Mouse (Mus musculus) hindbrain, embryonic 10.5 days (tissue): ENCODE data around the gene Ccz1. TPM values are rescaled to one million over a fixed set of nuclear protein-coding genes. Genes with fewer than 3 reads are reported as not detected.
A peak's percentile ranks its signal among the peaks of the same experiment; 100 is the strongest.
"Not testable (repeated sequence)": the region's sequence is repeated elsewhere in the genome, so short reads cannot be mapped to it uniquely, and the experiment has no call there.

ENCODE experiments used
- DNase-seq: peaks from one replicate; pipeline ENCODE4 v3.0.0-alpha.2; 2017; ENCODE audit warnings: low spot score
- H3K27ac ChIP-seq: fragments of 300-500 bp; sonication (generic); 2 replicates; pipeline ENCODE4 v1.5.1; 2016; ENCODE audit warnings: mild to moderate bottlenecking, moderate library complexity
- H3K27me3 ChIP-seq: fragments of 300-500 bp; sonication (generic); 2 replicates; pipeline ENCODE4 v1.6.1; 2016; ENCODE audit warnings: mild to moderate bottlenecking; ENCODE audit not compliant: poor library complexity, insufficient read depth, severe bottlenecking
- H3K36me3 ChIP-seq: fragments of 300-500 bp; sonication (generic); 2 replicates; pipeline ENCODE4 v1.6.1; 2016; ENCODE audit warnings: mild to moderate bottlenecking, moderate library complexity
- H3K4me1 ChIP-seq: fragments of 300-500 bp; sonication (generic); replicated peaks from 2 replicates; pipeline ENCODE4 v1.6.1; 2016; ENCODE audit warnings: mild to moderate bottlenecking
- H3K4me3 ChIP-seq: fragments of 300-500 bp; sonication (generic); 2 replicates; pipeline ENCODE4 v1.5.1; 2016; ENCODE audit warnings: mild to moderate bottlenecking, moderate library complexity
- H3K9me3 ChIP-seq: fragments of 300-500 bp; sonication (generic); 2 replicates; pipeline ENCODE4 v1.6.1; 2016; ENCODE audit warnings: mild to moderate bottlenecking, moderate library complexity
- WGBS: fragments of 180-500 bp; shearing (Covaris S2); methylation state at CpG from one replicate; pipeline ENCODE4 v1.1.7; 2016; 5-methylcytosine and 5-hydroxymethylcytosine counted together
- polyA plus RNA-seq: library from polyadenylated mRNA; unstranded; fragments of >200 nt; fragmentation: Nextera tagmentation; extraction: Ambion mirVana; gene quantifications from 2 replicates; pipeline ENCODE4 v1.2.1, GENCODE M21; 2016

The Ccz1 gene
- polyA plus RNA-seq, 1 experiment from 2014 or later = 95.5 TPM

GRCm38 (mm10) chr5:144032491-144032890 is 17.8 kb upstream of the Ccz1 start:
- Histone ChIP-seq H3K9me3 (no peaks in the 10 kb centered on the region), H3K27me3 (no peaks in the 10 kb centered on the region), H3K4me3 (no peak overlapping the region), H3K36me3 (no peaks in the 10 kb centered on the region), H3K27ac (no peak overlapping the region), H3K4me1 (no peaks in the 10 kb centered on the region)
- DNase-seq = no peak
- WGBS = 92% methylated on average over 7 of the region's 7 CpGs

DNA sequence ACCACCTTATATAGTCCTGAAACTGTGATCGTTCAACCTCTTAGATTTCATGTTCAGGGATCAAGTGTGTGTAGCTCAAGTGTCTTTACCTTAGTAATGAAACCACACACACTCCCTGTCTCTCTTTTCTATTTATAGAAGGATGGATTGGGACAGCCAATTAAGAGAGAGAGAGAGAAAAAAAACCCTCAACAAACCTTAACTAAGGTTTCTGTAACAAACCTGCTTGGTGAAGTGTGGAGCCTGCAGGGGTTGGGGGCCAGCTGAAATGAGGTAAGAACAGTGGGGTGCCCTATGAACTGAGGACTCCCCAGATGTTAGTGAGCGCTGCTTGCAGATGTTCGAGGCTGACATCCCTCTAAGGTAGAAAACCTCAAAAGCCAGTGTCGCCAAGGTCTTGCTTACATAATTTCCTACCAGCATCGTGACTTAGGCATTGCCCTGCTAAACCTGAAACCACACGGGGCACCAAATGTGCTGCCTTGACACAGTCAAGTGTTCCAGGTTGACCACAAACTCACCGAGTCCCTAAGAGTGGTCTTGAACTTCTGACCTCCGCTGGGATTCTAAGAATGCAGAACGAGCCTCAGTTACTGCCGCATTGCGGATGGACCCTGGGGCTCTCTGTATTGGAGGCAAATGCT is 12.1 kb upstream of the Ccz1 start, which contains the start of gene Ocm:
TSS of gene Ocm (minus strand) at position 51 of the 644 bp plus-strand sequence.
- DNase-seq = no peak
- no peaks in the 10 kb centered on the region for H3K4me1 ChIP-seq
- H3K4me3 ChIP-seq = no peak within 1 kb of the TSS
- no peaks in the 10 kb centered on the region for H3K9me3 ChIP-seq
- no peaks in the 10 kb centered on the region for H3K27me3 ChIP-seq
- 71% methylated on average over 11 of the region's 11 CpGs for WGBS
- no peak within 1 kb of the TSS for H3K27ac ChIP-seq
- no peaks in the 10 kb centered on the region for H3K36me3 ChIP-seq

- Histone ChIP-seq H3K4me3 (no peak overlapping the region), H3K9me3 (no peaks in the 10 kb centered on the region), H3K27me3 (no peaks in the 10 kb centered on the region), H3K36me3 (peaks cover 19% of the 10 kb centered on the region), H3K4me1 (peaks cover 4% of the 10 kb centered on the region), H3K27ac (no peak overlapping the region)
- WGBS = 93% methylated on average over 9 of the region's 9 CpGs
- DNase-seq = no peak
These were observed 1.2 kb upstream of the Ccz1 start for GRCm38 (mm10) chr5:144015845-144016244.

DNA sequence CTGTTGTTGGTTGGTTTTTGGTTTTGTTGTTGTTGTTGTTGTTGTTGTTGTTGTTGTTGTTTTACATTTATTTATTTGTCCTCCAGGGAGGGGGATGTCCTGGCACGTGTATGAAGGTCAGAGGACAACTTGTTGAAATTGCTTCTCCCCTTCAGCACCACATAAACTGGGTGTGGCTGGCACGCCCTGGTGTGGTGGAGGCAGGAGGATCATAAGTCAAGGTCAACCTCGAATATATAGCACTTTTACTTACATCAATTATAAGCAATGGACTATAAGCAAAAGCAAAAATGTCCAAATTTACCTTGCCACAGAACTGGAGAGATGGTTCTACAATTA is 604 bp upstream of the Ccz1 start:
- Histone ChIP-seq H3K27me3 (no peaks in the 10 kb centered on the region), H3K4me3 (peak overlapping the region; percentile 87), H3K36me3 (peaks cover 24% of the 10 kb centered on the region), H3K4me1 (peaks cover 4% of the 10 kb centered on the region), H3K9me3 (no peaks in the 10 kb centered on the region), H3K27ac (peak overlapping the region; percentile 93; the same call in 1 of the 2 replicates)
- 80% methylated on average over 3 of the region's 3 CpGs for WGBS
- no peak for DNase-seq

DNA sequence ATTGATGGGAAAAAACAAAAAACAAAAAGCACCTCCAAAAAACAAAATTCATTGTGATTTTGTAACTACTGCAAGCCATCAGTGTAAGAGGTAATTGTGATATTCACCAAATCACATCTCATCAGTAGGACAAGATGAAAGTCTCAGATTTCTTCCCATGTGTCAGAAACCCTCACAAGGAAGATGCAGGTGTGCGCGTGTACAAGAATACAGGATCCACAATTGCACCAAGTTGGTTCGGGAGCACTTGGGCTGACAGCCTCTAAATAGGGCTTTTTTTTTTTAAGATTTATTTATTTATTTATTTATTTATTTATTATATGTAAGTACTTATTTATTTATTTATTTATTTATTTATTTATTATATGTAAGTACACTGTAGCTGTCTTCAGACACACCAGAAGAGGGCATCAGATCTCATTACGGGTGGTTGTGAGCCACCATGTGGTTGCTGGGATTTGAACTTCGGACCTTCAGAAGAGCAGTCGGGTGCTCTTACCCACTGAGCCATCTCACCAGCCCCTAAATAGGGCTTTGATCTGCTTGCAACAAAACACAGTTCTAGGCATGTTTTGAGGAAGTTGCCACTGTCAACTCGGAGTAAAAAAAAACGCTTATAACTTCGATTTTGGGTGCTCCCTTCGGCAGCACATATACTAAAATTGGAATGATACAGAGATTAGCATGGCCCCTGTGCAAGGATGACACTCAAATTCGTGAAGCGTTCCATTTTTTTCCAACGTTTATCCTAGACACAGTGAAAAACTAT is 1.1 kb downstream of the Ccz1 start:
- not testable (repeated sequence) for H3K27ac ChIP-seq, H3K9me3 ChIP-seq, H3K27me3 ChIP-seq, DNase-seq, H3K4me1 ChIP-seq
- WGBS = 72% methylated on average over 13 of the region's 13 CpGs
- Histone ChIP-seq H3K4me3 (peak overlapping the region; percentile 87), H3K36me3 (peaks cover 42% of the 10 kb centered on the region)

- peaks cover 98% of the 10 kb centered on the region for H3K36me3 ChIP-seq
- no peak overlapping the region for H3K4me3 ChIP-seq
- no peak overlapping the region for H3K27ac ChIP-seq
- H3K4me1 ChIP-seq = no peaks in the 10 kb centered on the region
- WGBS = 94% methylated on average over 15 of the region's 15 CpGs
- 0 out of 2 replicates have a peak, but pooled peaks cover 6% of the 10 kb centered on the region for H3K9me3 ChIP-seq
- no peak for DNase-seq
- H3K27me3 ChIP-seq = no peaks in the 10 kb centered on the region
These were observed 12.1 kb downstream of the Ccz1 start for GRCm38 (mm10) chr5:144002461-144003192.

GRCm38 (mm10) chr5:143999409-143999808 is 15.3 kb downstream of the Ccz1 start:
- no peaks in the 10 kb centered on the region for H3K27me3 ChIP-seq
- H3K9me3 ChIP-seq = 0 out of 2 replicates have a peak, but pooled peaks cover 6% of the 10 kb centered on the region
- H3K4me3 ChIP-seq = no peak overlapping the region
- H3K36me3 ChIP-seq = peaks cover 100% of the 10 kb centered on the region
- no peak for DNase-seq
- 89% methylated on average over 1 of the region's 1 CpGs for WGBS
- no peaks in the 10 kb centered on the region for H3K4me1 ChIP-seq
- H3K27ac ChIP-seq = no peak overlapping the region

DNA sequence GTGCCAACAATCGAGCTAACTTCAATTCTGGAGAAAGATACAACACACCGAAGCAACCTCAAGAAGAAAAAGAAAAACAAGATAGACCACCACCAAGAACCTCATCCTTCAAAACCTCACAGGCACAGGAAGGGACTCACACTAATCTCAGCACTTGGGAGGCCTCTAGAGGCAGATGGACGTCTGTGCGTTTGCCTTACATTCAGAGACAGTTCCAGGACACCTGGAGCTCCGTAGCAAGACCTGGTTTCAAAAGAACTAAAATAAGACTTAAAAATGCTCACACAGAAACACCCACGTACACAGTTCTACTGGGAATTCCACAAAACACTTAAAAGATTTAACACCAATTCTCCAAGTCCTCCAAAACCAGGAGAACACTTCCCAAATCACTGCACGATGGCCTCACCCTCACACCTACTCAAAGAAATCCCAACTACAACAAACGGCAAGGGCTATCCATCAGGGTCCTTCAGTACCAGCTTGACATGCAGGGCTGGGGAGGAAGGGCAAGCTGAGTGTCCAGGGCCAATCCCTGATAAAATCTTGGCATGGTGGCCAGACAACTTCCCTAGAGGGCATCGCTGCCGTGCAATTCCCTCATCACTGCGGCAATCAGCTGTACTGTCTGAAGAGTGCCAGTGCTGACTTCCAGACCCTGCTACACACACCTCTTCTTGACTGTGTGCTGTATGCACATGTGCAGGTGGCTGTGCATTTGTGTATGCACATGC is 19.9 kb downstream of the Ccz1 start:
- Histone ChIP-seq H3K4me3 (no peak overlapping the region), H3K27me3 (no peaks in the 10 kb centered on the region), H3K4me1 (no peaks in the 10 kb centered on the region), H3K36me3 (peaks cover 100% of the 10 kb centered on the region), H3K9me3 (0 out of 2 replicates have a peak, but pooled peaks cover 3% of the 10 kb centered on the region), H3K27ac (no peak overlapping the region)
- no peak for DNase-seq
- WGBS = 80% methylated on average over 11 of the region's 11 CpGs

- WGBS = 93% methylated on average over 5 of the region's 5 CpGs
- no peak for DNase-seq
- Histone ChIP-seq H3K9me3 (no peaks in the 10 kb centered on the region), H3K36me3 (peaks cover 100% of the 10 kb centered on the region), H3K27ac (no peak overlapping the region), H3K4me1 (no peaks in the 10 kb centered on the region), H3K4me3 (no peak overlapping the region), H3K27me3 (no peaks in the 10 kb centered on the region)
These were observed 20.8 kb downstream of the Ccz1 start for GRCm38 (mm10) chr5:143993849-143994248.

GRCm38 (mm10) chr5:143993260-143993659 is 21.4 kb downstream of the Ccz1 start:
- Histone ChIP-seq H3K27me3 (no peaks in the 10 kb centered on the region), H3K27ac (no peak overlapping the region), H3K9me3 (no peaks in the 10 kb centered on the region), H3K4me1 (no peaks in the 10 kb centered on the region), H3K36me3 (peaks cover 100% of the 10 kb centered on the region), H3K4me3 (no peak overlapping the region)
- WGBS = 94% methylated on average over 8 of the region's 8 CpGs
- DNase-seq = no peak

- Histone ChIP-seq H3K9me3 (no peaks in the 10 kb centered on the region), H3K27ac (no peak overlapping the region), H3K4me1 (no peaks in the 10 kb centered on the region), H3K27me3 (no peaks in the 10 kb centered on the region), H3K4me3 (no peak overlapping the region), H3K36me3 (peaks cover 100% of the 10 kb centered on the region)
- WGBS = 89% methylated on average over 10 of the region's 10 CpGs
- no peak for DNase-seq
These were observed 22.0 kb downstream of the Ccz1 start for GRCm38 (mm10) chr5:143992661-143993060.

GRCm38 (mm10) chr5:143990086-143990485 is 24.6 kb downstream of the Ccz1 start:
- 95% methylated on average over 11 of the region's 11 CpGs for WGBS
- Histone ChIP-seq H3K36me3 (peaks cover 100% of the 10 kb centered on the region), H3K4me1 (no peaks in the 10 kb centered on the region)

More at GRCm38 (mm10) chr5:143990086-143990485, 24.6 kb downstream of the Ccz1 start:
- Histone ChIP-seq H3K27ac (no peak overlapping the region), H3K9me3 (no peaks in the 10 kb centered on the region), H3K4me3 (no peak overlapping the region), H3K27me3 (no peaks in the 10 kb centered on the region)
- DNase-seq = no peak
